Mouse (Mus musculus): ENCODE data around the gene Wfs1.

GRCm38 (mm10) chr5:36936548-36936947, 52.5 kb downstream of the Wfs1 start:
- TF ChIP-seq ZC3H11A (IDR thresholded peaks at IDR 0.05; ENCODE audit: borderline replicate concordance, low read depth, low read length) (no peak), CHD2 (IDR thresholded peaks at IDR 0.05; ENCODE audit: low read depth, low read length) (no peak), MAFK (IDR thresholded peaks at IDR 0.05; ENCODE audit: insufficient read depth, low read depth, low read length) (no peak), HCFC1 (IDR thresholded peaks at IDR 0.05; ENCODE audit: borderline replicate concordance, insufficient read depth, low read length) (no peak), ZNF384 (IDR thresholded peaks at IDR 0.05; ENCODE audit: low read depth, low read length) (no peak)
